ENCODE assay signal across 1 mouse cellular context in the genomic region with DNA sequence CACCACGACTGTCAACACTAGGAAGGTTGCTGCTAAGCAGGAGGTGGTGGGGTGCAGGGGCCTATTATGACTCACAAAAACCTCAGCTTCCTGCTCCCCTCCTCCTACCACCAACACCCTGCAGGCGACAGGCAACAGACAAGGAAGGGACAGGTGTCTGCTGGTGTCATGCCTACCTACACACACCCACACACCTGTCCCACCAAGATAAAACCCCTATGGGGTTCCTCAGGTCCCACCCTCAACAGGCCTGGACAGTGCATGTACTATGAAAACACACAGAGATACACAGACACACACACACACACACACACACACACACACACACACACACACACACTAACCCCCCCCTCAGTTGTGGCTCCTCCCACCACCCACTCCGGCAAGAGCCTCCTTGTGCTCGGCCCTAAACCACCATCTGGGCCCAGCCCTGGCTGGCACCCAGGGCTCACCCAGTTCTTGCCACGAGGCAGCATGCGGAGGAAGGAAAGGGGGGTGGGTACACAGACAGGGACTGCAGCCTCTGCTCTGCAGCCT.
TF ChIP-seq lines count a peak whose summit lies in the region.

No protein-coding gene starts in this region.

TF ChIP-seq in CH12.LX, 34 proteins besides CTCF, POLR2A, EP300 and RAD21 (continued from another document):
- TF ChIP-seq POLR2AphosphoS2 (IDR thresholded peaks at IDR 0.05; ENCODE audit: low read depth, low read length), result no peak
- no peak for TF ChIP-seq ZC3H11A (IDR thresholded peaks at IDR 0.05; ENCODE audit: low read depth, low read length)
- TF ChIP-seq TCF12 (IDR thresholded peaks at IDR 0.05; ENCODE audit: low read depth, low read length), result peak; percentile 54; the same call in 1 of the 2 replicates
- no peak for TF ChIP-seq MYC (IDR thresholded peaks at IDR 0.05; ENCODE audit: low read depth, low read length)
- no peak for TF ChIP-seq HCFC1 (IDR thresholded peaks at IDR 0.05; ENCODE audit: low read depth, low read length)
- TF ChIP-seq UBTF (IDR thresholded peaks at IDR 0.05; ENCODE audit: low read depth, low read length), result no peak
- peak; percentile 45; the same call in 1 of the 2 replicates for TF ChIP-seq JUND (conservative IDR thresholded peaks at IDR 0.05; ENCODE audit: low read depth, low read length)
- peak; percentile 75 for TF ChIP-seq IRF4 (IDR thresholded peaks at IDR 0.05; ENCODE audit: low read depth, low read length)
- TF ChIP-seq MAFK (IDR thresholded peaks at IDR 0.05; ENCODE audit: insufficient replicate concordance, low read length), result no peak
- TF ChIP-seq ZKSCAN1 (IDR thresholded peaks at IDR 0.05; ENCODE audit: borderline replicate concordance, low read depth, low read length), result no peak
- TF ChIP-seq SIN3A (IDR thresholded peaks at IDR 0.05; ENCODE audit: low read length), result no peak
- TF ChIP-seq MXI1 (IDR thresholded peaks at IDR 0.05; ENCODE audit: low read depth, low read length), result no peak
- no peak for TF ChIP-seq SMC3 (IDR thresholded peaks at IDR 0.05; ENCODE audit: low read depth, low read length)
- TF ChIP-seq MEF2A (IDR thresholded peaks at IDR 0.05; ENCODE audit: borderline replicate concordance, low read depth, low read length), result no peak
- TF ChIP-seq KAT2A (IDR thresholded peaks at IDR 0.05; ENCODE audit: insufficient replicate concordance, low read length), result no peak
TF ChIP-seq in CH12.LX: peak in this region for 7.
